Mouse (Mus musculus) monocyte, adult 2 months (primary cell): ENCODE results near the gene C530008M17Rik.
"Not testable (repeated sequence)": the region's sequence is repeated elsewhere in the genome, so short reads cannot be mapped to it uniquely, and the experiment has no call there.

ENCODE experiments used
- DNase-seq, 2 experiments: peaks; one replicate each; pipeline ENCODE4 v3.0.0; 2022; ENCODE audit warnings: low spot score in 2 of 2, low read depth in 1 of 2

C530008M17Rik gene

DNA sequence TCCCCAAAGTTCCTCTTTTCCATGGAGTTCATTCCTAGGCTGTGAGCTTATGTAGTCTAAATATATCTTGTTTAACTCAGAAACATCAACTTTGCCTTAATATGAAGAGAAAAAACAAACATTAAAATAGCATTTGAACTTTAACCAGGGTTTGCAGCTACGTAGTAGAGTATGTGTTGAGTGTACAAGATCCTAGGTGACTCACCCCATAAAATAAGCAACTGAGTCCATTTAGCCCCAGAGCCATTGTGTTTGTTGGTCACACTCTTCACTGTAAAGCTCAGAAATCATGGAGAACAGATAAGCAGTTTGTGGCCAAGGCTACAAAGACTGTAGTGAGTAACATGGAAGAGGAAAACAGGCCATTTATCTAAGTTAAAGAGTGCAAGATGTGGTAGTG, 227.8 kb downstream of the C530008M17Rik start:
- DNase-seq: no peak

DNA sequence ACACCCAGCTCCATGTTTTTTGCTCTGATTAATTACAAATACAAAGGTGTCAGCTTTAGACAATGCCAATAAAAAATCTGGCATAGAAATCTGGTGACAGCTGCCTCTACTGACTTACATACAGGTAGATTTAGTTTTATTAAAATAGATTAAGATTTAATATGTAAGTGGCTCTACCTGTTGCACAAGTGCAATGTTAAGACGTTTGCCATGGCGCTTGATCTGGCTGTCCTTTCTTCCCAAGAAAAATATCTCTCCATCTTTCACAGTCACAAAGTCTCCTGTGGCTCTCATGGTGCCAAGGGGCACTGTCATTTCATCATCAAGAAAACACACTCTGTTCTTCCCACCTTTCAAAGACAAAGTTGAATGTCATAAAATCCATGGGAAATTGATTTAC, 230.7 kb downstream of the C530008M17Rik start:
- DNase-seq: no peak

DNA sequence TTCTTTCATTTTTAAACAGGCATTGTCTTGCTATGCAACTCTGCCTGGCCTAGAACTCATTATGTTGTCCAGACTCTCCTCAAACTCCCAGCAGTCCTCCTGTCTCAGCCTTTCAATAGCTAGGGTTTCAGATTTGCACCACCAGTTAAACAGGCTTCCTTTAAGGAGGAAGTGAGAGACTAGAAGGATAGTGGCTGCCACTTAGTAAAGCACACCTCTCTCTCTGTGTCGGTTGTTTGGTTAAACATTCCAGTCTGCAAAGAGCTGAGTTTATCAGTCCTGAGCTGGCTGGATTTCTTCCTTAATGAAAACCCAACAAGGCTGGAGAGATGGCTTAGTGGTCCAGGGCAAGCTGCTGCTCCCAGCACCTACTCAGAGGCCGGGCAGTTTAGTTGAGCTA, 236.3 kb downstream of the C530008M17Rik start:
- no peak for DNase-seq

DNA sequence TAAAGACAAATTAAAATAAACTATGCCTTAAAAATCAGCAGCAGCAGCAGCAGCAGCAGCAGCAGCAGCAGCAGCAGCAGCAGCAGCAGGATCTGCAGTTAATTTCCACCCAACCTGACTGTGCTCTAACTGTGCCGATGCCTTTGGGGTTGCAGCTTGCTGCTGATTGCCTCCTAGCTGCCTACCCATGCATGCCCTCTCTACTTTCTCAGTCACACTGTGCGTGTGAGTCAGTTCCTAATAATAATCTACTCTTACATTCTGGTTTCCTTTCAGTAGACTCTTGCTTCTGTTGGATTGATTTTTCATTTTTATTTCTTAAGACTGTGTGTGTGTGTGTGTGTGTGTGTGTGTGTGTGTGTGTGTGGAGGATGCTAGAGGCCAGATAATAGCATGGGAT, 236.8 kb downstream of the C530008M17Rik start:
- DNase-seq: no peak

DNA sequence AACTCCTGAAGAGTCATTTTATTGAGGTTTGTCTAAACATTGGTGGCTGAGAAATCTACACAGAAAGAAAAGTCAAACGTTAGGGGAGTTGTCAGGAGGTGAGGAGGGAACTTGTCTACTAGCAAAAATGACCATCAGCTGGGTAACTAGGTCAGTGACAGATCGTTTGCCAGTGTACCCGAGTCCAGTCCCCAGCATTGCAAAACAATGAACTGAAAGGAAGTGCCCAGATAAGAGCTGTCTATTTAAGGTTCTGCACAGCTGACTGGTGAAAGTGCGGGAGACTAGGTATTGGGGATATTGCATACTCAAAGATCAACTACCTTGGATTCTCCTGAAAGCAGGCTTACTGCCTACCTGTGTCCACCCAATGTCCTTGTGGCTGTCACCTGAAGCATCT, 245.8 kb downstream of the C530008M17Rik start:
- DNase-seq: no peak

DNA sequence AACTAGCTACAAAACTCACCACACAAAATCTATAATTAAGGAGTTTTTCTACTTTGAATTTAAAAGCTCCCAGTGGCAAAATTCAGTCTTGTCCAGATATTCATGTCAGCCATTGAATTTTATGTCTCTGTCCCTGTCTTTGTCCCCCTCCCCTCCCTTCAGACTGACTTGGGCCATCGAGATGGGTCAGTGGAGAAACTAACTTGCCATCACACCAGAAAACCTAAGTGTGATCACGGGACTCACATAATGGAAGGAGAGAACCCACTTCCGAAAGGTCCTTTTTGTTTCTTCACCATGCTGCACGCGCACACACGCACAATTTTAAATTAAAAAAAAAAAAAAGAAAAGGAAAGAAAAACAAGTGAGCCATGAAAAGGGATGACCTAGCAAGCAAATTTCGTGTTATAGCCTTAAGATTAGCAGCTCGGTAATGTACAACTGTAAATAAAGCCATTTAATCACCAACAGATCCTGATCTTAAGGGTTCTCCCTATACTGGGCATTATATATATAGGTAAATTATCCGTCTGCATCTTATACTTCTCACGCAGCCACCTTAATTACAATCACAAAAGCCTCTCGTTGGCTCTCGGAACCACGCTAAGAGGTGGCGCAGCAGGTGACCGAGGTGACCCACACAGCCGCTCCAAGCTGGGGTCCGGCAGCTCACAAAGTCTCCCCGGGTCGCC, 248.5 kb downstream of the C530008M17Rik start:
- DNase-seq: no peak

DNA sequence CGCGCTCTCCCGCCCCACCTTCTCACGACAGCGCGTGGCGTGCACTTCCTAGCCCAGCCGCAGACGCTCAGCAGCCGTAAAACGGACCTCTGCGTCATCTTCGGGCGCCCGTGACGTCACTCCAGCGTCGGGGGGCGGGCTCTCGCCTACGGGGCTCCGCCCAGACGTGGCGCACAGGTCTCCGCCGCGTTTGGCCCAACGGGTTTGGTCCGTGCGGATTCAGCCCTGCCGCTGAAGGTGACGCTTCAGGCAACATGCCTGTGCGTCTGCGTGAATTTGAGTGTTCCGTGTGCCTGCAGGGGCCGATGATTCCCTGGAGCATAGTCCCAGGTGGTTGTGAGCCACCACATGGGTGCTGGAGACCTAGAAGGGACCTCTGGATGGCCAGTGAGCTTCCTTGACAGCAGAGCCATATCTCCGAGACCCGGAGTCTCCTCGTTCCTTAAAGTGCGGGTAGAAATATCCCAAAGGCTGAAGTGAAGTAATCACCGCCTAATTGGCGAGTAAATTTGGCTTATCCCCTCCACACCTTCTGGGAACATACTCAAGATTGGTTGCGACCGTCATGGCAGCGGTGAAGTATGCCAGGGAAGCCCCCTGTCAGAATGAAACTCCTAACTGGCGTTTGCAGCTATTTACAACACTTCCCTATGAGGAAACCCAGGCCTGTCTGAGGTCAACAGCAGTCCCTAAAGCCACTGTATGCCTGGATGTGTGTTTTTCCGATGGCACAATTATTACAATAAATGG, 249.3 kb downstream of the C530008M17Rik start, which contains the start of gene Aasdh:
TSS of gene Aasdh (minus strand) at position 110 of the 750 bp plus-strand sequence.
- DNase-seq: peak; percentile 85 to 96

DNA sequence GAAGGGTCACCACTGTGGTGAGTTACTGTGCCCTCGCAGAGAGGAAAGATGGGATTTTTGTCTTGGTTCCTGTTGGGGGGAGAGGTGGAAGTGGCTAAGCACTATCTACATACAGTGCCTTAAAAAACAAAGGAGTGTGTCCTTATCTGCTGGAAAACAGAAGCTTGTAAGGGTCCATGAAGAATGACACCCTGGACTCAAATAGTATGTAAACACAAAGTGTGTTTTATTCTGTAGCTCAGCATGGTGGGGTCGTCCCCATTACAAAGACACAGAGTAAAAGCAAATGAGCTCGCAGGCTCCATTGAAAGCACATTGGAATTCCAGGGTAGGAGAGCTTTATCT, 249.8 kb downstream of the C530008M17Rik start:
- no peak for DNase-seq

DNA sequence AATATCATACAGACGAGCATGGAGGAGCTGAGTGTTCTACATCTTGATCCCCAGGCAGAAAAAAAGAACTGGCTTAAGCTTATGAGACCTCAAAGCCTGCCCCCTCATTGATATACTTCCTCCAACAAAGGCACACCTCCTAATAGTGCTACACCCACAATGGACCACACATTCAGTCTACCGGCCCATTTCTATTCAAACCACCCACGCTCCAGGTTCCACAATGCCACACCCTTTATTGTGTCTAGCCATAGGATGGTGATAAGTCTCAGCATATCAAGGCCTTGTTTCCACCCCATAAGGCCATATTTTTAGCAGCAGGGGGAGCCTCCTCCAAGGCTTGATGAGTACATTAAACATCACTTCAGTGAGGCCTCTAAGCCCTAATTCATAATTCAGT, 254.5 kb downstream of the C530008M17Rik start:
- DNase-seq: no peak

DNA sequence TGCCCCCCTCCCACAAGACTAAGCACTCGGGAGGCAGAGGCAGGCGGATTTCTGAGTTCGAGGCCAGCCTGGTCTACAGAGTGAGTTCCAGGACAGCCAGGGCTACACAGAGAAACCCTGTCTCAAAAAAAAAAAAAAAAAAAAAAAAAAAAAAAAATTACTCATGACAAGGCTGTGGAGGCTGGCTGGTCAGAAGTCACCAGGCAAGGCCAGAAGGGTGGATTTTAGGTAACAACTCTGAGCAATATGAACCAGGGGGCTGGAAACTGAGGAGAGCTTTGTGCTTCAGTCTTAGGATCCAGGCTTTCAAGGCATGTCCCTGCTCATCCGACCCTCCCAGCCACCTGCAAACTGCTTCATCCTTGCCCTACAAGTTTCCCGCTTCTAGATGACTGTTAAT, 256.2 kb downstream of the C530008M17Rik start:
- DNase-seq: not testable (repeated sequence)

DNA sequence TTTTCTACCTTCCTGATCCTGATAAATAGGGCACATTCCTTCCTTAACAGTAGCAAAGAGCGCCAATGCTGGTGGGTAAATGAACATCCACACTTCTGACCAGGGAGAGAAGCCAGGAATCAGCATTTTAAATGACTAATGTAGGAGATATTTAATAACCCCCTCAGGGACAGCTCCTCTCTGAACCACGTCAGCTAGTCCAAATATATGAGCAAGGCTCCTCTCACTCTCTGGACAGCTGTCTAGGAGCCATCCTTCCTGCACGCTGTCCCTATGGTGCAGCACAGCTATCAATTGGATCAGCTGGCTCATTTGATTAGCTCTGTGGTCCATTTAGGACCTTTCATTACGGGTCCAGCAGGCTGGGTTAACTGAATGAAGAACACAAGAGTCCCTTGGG, 266.5 kb downstream of the C530008M17Rik start:
- DNase-seq: no peak
